Mouse (Mus musculus): ENCODE measurements around the gene Capn1. TPM values are rescaled to one million over a fixed set of nuclear protein-coding genes. Genes with fewer than 3 reads are reported as not detected.
A peak's percentile ranks its signal among the peaks of the same experiment; 100 is the strongest.
"Not testable (repeated sequence)": the region's sequence is repeated elsewhere in the genome, so short reads cannot be mapped to it uniquely, and the experiment has no call there.

Gene Capn1
- polyA plus RNA-seq, 1 experiment from 2014 or later = 4.5 TPM

DNA sequence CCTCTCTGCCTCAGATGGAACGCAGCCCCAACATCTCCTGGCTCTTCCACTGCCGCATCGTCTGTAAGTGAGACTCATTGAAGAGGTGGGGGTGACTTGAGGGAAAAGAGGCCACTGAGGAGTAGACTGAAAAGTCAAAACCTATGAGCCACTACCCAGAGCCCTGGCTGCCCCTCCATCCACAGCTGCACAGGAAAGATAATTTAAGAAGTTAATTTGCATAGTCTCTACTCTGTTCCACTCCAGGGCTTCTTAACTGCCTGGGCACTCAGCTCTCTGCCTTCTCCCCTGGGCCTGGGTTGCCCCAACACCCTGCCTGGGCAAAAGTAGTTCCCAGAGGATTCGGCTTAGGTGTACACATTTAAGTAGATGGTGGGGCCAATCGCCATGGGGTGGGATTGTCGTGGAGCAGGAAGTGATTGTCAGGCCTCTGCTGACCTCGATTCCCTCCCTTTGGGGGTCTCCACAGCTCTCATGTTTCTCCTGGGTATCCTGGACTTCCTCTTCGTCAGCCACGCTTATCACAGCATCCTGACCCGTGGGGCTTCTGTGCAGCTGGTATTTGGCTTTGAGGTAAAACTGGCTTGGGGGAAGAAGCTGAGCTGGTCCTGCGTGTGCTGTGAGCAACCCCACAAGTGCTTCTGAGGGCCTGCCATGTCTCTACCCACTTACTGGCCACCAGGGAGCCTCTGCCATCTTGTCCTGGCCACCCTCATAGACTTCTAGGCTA is 33.1 kb upstream of the Capn1 start:
- ATAC-seq (ENCODE audit: low FRiP score, low read depth) = no peak
- Histone ChIP-seq H3K4me1 (peaks cover 21% of the 10 kb centered on the region), H3K27me3 (no peaks in the 10 kb centered on the region), H3K27ac (replicated peaks) (no peak overlapping the region), H3K4me3 (0 out of 2 replicates have a peak overlapping the region, but pooled peaks have one; percentile 97), H3K4me2 (replicated peaks) (no peak overlapping the region), H3K36me3 (peaks cover 57% of the 10 kb centered on the region), H3K9ac (replicated peaks) (no peak overlapping the region), H3K9me3 (no peaks in the 10 kb centered on the region)
- WGBS = 91% methylated on average over 11 of the region's 11 CpGs

DNA sequence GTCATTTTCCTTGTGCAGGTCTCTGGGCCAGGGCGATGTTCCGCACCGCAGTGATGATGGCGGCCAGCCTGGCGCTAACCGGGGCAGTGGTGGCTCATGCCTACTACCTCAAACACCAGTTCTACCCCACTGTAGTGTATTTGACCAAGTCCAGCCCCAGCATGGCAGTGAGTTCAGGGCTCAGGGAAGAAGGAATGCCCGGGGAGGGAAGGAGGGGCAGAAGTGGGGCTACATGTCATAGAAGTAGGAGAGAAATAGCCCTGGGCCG is 32.1 kb upstream of the Capn1 start:
- Histone ChIP-seq H3K27me3 (no peaks in the 10 kb centered on the region), H3K27ac (replicated peaks) (no peak overlapping the region), H3K9ac (replicated peaks) (peak overlapping the region; percentile 91), H3K36me3 (peaks cover 47% of the 10 kb centered on the region), H3K4me3 (peak overlapping the region; percentile 97), H3K9me3 (no peaks in the 10 kb centered on the region), H3K4me1 (peaks cover 21% of the 10 kb centered on the region), H3K4me2 (replicated peaks) (peak overlapping the region; percentile 99)
- ATAC-seq (ENCODE audit: low FRiP score, low read depth) = no peak
- WGBS = 87% methylated on average over 8 of the region's 8 CpGs

DNA sequence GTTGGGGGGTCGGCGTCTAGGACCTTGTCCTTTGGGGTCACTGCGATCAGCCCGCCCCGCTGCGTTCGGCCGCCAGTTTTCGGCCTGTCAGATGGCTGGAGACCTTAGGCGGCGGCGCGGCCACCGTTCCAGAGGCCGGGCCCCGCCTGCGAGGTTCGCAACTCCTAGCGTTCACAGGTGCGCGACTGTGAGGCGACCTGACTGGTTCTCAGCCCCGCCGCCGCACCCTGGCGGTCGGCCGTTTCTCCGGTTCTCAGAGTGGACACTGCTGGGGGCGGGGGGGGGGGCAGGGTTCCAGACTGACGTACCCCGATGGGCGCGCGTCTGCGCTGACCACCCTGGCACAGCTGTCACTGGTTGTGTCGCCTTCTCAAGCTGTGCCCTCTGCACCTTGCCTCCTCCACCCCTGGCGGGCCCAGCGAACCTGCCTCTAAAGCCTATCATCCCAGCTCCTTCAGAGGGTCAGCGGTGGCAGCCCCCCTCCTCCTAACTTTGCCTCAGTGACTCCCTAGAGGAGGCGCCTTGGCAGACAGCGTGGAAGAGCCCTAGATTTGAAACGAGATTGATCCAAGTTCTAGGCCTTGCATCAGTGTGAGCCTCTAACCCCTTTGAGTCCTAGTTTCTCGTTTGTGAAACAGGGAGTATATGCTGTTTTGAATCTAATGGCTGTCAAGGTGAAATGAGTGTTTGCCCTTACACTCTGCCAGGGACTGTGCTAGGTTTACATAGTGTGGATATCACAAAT is 31.6 kb upstream of the Capn1 start:
- Histone ChIP-seq H3K27me3 (no peaks in the 10 kb centered on the region), H3K36me3 (peaks cover 42% of the 10 kb centered on the region), H3K4me1 (peaks cover 21% of the 10 kb centered on the region), H3K9ac (replicated peaks) (peak overlapping the region; percentile 91), H3K27ac (replicated peaks) (peak overlapping the region; percentile 99), H3K4me3 (peak overlapping the region; percentile 97), H3K4me2 (replicated peaks) (peak overlapping the region; percentile 99), H3K9me3 (no peaks in the 10 kb centered on the region)
- peak; percentile 38 for ATAC-seq (ENCODE audit: low FRiP score, low read depth)
- 2% methylated on average over 44 of the region's 44 CpGs for WGBS

DNA sequence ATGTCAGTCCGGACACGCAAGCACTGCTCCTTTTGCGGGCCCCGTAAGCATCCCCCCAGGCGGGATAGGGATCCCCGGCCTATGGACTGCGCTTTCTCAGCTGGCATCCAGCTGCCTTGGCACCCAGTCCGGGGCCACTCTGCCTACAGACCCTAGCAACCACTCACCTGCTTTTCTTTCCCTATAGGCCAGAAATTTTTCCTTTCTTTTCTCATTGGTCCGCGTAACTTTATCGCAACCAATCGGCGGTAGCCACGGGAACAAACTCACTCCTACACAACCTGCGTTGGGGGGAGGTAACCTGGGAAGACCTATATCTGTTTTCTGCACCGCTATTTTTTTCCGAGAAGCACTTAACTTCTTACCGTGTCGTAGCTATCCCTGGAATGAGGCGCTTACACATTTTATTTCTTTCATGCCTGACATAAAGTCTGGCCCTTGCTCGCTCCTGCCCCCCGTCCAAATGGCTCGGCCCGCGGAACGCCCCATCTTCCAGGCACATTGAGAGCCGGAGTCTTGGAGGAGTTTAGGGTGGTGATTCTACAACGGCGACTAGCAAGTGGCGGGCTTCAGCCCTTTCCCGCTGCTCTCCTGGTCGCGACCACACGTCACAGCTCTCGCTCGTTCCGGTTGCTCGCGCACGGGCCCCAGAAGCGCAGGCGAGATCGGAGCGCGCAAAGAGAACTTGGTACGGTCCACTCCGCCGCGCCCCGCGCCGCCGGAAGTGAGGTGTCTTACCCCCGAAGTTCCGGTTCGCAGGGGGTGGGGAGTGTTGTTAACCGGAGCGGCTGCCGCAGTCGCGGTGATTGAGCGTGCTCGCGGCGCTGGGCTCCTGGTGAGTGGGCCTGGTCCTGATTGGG is 30.8 kb upstream of the Capn1 start, which contains the start of gene Syvn1:
TSS of gene Syvn1 (plus strand) at position 283 of the 860 bp plus-strand sequence.
- Histone ChIP-seq H3K27me3 (no peaks in the 10 kb centered on the region), H3K36me3 (peaks cover 34% of the 10 kb centered on the region), H3K4me3 (peak within 1 kb of the TSS; percentile 97), H3K27ac (replicated peaks) (peak within 1 kb of the TSS; percentile 99), H3K4me1 (peaks cover 21% of the 10 kb centered on the region), H3K9ac (replicated peaks) (peak within 1 kb of the TSS; percentile 91), H3K9me3 (no peaks in the 10 kb centered on the region), H3K4me2 (replicated peaks) (peak within 1 kb of the TSS; percentile 99)
- under 1% methylated on average over 65 of the region's 65 CpGs for WGBS
- peak; percentile 88 for ATAC-seq (ENCODE audit: low FRiP score, low read depth)

DNA sequence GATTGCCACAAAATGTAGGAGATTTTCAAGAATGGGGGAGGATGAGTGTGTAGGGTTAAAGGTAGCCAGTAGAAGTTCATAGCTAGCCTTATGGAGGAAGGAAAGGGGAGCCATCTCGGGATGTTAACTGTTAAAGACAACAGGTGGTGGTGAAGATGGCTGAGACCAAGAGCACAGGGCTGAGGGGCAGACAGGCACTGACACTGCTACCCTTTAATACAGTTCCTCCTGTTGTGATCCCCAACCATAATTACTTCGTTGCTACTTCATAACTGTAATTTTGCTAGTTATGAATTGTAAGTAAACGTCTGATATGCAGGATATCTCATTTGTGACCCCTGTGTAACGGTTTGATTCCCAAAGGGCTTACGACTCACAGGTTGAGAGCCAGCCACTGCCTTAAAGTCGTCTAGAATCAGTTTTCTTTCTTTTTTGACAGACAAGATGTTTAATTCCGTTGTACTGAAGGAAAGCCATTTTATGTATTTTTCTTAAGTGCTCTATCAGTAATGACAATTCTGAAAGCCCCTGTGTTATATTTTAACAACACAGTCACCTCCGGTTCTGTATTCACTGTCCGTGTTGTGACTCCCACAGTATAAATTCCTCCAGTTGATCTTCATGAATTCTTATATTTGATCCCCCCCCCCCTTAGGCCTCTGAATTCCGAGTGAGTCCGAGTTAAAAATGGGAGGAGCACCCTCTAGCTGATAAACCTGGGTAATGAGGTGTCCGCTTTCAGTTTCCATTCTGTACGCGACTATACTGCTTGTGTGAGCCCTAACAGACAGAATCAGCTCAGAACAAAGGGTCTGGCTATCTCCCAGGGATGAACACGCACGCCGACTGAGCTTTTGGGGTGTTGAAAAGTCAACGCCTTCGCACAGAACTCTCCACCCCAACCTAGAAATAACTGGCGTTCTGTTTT is 29.9 kb upstream of the Capn1 start:
- peaks cover 21% of the 10 kb centered on the region for H3K4me1 ChIP-seq
- H3K36me3 ChIP-seq = peaks cover 25% of the 10 kb centered on the region
- peak overlapping the region; percentile 99 for H3K4me2 ChIP-seq (replicated peaks)
- 25% methylated on average over 20 of the region's 20 CpGs for WGBS
- peak overlapping the region; percentile 82 for H3K9ac ChIP-seq (replicated peaks)
- no peaks in the 10 kb centered on the region for H3K27me3 ChIP-seq
- H3K4me3 ChIP-seq = peak overlapping the region; percentile 97
- no peaks in the 10 kb centered on the region for H3K9me3 ChIP-seq
- ATAC-seq (ENCODE audit: low FRiP score, low read depth) = peak; percentile 47
- peak overlapping the region; percentile 99 for H3K27ac ChIP-seq (replicated peaks)

DNA sequence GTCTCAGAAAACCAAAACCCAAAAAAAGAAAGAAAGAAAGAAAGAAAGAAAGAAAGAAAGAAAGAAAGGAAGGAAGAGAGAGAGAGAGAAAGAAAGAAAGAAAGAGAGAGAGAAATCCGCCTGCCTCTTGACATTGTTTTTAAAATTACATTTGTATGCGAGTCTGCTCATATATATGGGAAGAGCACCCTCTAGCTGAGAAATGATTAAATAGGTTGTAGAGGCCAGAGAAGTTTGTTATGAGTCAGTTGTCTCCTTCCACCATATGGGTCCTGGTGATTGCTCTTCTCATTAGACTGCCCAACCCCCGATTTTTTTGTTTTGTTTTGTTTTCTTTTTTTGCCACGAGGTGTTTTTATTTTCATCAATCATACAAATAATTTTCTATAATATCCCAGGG is 28.4 kb upstream of the Capn1 start:
- not testable (repeated sequence) for H3K4me2 ChIP-seq (replicated peaks); H3K36me3 ChIP-seq; H3K27ac ChIP-seq (replicated peaks); H3K9me3 ChIP-seq; ATAC-seq (ENCODE audit: low FRiP score, low read depth); H3K9ac ChIP-seq (replicated peaks); H3K27me3 ChIP-seq; H3K4me3 ChIP-seq
- peaks cover 21% of the 10 kb centered on the region for H3K4me1 ChIP-seq
- 69% methylated on average over 4 of the region's 4 CpGs for WGBS

DNA sequence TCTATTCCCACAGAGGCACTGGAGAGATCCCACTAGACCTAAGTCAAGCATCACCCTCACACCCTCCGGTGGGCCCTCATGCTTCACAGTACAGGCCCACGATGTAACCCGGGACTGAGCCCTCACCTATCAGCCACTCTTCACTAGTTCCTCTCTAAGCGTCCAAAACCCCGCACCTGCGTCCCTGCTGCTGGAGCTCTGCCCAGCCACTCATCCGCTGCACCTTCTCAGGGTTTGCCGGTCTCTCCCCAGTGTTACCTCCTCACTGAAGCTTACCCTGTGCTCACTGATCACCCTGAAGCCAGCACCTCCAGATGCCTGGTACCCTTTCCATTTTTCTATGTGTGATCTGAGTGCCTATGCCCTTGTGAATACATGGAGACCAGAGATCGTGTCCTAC is 26.6 kb upstream of the Capn1 start:
- H3K27me3 ChIP-seq = no peaks in the 10 kb centered on the region
- H3K9ac ChIP-seq (replicated peaks) = no peak overlapping the region
- H3K27ac ChIP-seq (replicated peaks) = no peak overlapping the region
- no peak overlapping the region for H3K4me2 ChIP-seq (replicated peaks)
- 82% methylated on average over 9 of the region's 9 CpGs for WGBS
- H3K36me3 ChIP-seq = no peaks in the 10 kb centered on the region
- no peaks in the 10 kb centered on the region for H3K9me3 ChIP-seq
- H3K4me3 ChIP-seq = no peak overlapping the region
- H3K4me1 ChIP-seq = peaks cover 10% of the 10 kb centered on the region
- ATAC-seq (ENCODE audit: low FRiP score, low read depth) = no peak

DNA sequence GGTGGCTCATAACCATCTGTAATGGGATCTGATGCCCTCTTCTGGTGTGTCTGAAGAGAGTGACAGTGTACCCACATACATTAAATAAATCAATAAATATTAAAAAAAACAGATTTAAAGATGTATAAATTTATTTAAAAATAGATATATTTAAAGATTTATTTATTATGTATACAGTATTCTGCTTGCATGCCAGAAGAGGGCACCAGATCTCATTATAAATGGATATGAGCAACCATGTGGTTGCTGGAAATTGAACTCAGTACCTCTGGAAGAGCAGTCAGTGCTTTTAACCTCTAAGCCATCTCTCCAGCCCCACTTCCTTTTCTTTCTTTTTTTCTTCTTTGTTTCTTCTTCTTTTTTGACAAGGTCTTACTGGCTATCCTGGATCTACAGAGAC is 24.3 kb upstream of the Capn1 start:
- Histone ChIP-seq H3K9me3 (no peaks in the 10 kb centered on the region), H3K4me2 (replicated peaks) (no peak overlapping the region), H3K9ac (replicated peaks) (no peak overlapping the region), H3K4me3 (no peak overlapping the region), H3K4me1 (peaks cover under 1% of the 10 kb centered on the region; the same call in 1 of the 2 replicates), H3K36me3 (no peaks in the 10 kb centered on the region), H3K27me3 (no peaks in the 10 kb centered on the region), H3K27ac (replicated peaks) (no peak overlapping the region)
- no peak for ATAC-seq (ENCODE audit: low FRiP score, low read depth)

DNA sequence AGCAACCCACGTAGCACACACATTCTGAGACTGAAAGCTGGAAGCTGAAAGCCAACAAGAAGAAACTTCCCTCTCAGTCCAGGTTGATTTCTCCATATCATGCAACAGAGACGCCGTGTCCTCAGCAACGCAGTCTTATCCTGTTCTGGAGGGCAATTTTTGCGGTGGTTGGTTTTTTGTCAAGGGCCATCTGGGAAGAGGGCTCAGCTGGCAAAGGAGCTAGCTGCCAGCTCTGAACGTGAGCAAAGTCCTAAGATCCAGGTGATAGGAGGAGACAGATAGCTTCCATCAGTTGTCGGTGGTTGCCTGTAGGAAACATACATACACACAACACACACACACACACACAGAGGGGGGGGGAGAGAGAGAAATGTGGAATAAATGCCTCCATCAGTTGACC is 22.6 kb upstream of the Capn1 start:
- Histone ChIP-seq H3K4me3 (no peak overlapping the region), H3K27me3 (no peaks in the 10 kb centered on the region), H3K4me1 (no peaks in the 10 kb centered on the region), H3K9me3 (no peaks in the 10 kb centered on the region), H3K27ac (replicated peaks) (no peak overlapping the region), H3K4me2 (replicated peaks) (no peak overlapping the region), H3K9ac (replicated peaks) (no peak overlapping the region), H3K36me3 (no peaks in the 10 kb centered on the region)
- no peak for ATAC-seq (ENCODE audit: low FRiP score, low read depth)
- 83% methylated on average over 7 of the region's 7 CpGs for WGBS

DNA sequence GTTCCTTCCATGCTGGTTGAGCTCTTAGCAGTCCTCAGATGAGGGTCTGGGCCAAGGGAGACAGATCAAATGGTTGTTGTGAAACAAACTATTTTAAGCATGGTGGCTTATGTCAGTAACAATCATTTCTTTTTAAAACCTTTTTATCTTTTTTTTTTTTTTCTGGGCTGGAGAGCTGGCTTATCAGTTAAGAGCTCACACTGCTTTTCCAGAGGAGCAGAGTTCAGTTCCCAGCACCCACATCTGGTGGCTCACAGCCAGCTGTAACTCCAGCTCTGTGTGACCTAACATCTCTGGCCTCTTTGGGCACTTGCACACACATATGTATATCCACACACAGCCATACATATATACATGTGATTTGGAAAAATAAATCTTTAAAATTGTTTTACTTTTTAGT is 22.0 kb upstream of the Capn1 start:
- no peak for ATAC-seq (ENCODE audit: low FRiP score, low read depth)

DNA sequence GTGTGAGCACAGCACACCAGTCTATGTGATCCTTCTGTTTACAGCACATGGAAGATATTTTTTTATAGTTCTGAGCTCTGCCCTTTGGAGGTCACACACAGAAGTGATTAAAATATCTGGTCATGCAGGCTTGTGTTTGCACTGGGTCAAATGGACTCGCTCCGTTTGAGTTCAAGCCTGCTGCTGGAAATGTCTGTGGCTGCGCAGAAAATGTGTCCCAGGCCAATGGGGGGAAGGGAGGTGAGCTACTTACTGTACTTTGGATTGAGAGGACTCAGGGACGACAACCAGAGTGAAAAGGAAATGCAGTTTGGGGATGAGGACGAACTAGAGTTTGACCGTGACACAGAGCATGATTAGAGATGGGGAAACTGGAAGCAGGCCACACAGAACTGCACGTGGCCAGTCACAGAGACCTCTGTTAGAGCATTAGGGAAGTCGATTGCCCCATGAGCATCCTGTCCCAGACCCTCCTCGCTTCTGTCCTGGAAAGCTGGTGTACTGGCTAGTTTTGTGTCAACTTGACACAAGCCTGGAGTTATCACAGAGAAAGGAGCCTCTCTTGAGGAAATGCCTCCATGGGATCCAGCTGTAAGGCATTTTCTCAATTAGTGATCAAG is 20.4 kb upstream of the Capn1 start:
- no peak for ATAC-seq (ENCODE audit: low FRiP score, low read depth)
- WGBS = 77% methylated on average over 9 of the region's 9 CpGs
- Histone ChIP-seq H3K9ac (replicated peaks) (no peak overlapping the region), H3K4me2 (replicated peaks) (no peak overlapping the region), H3K27me3 (no peaks in the 10 kb centered on the region), H3K36me3 (no peaks in the 10 kb centered on the region), H3K4me1 (no peaks in the 10 kb centered on the region), H3K9me3 (no peaks in the 10 kb centered on the region), H3K4me3 (no peak overlapping the region), H3K27ac (replicated peaks) (no peak overlapping the region)

More for the DNA sequence above, 22.0 kb upstream of the Capn1 start:
- H3K4me3 ChIP-seq = no peak overlapping the region
- no peaks in the 10 kb centered on the region for H3K4me1 ChIP-seq
- no peaks in the 10 kb centered on the region for H3K9me3 ChIP-seq
- no peak overlapping the region for H3K27ac ChIP-seq (replicated peaks)
- no peak overlapping the region for H3K4me2 ChIP-seq (replicated peaks)
- H3K36me3 ChIP-seq = no peaks in the 10 kb centered on the region
- no peaks in the 10 kb centered on the region for H3K27me3 ChIP-seq
- H3K9ac ChIP-seq (replicated peaks) = no peak overlapping the region
